Mouse (Mus musculus): ENCODE data around the gene Ghrh. TPM values are rescaled to one million over a fixed set of nuclear protein-coding genes. Genes with fewer than 3 reads are reported as not detected.
A peak's percentile ranks its signal among the peaks of the same experiment; 100 is the strongest.

Gene Ghrh
- total RNA-seq, 2 experiments from 2014 or later = not detected

- intact Hi-C loops (cut with DNase I) = no loop called here
- no peak for DNase-seq
These were observed 1.9 kb upstream of the Ghrh start for GRCm38 (mm10) chr2:157349121-157349778.

- no peak for DNase-seq
- intact Hi-C loops (cut with DNase I) = loop anchor here (1.0 kb wide), 1 partner anchor 114 kb away; no protein-coding TSS in a partner anchor
These were observed 4.0 kb downstream of the Ghrh start for GRCm38 (mm10) chr2:157343337-157343736.

- DNase-seq = no peak
- intact Hi-C loops (cut with DNase I) = no loop called here
These were observed 4.9 kb downstream of the Ghrh start for GRCm38 (mm10) chr2:157342328-157342926.

- DNase-seq = peak; percentile 75 to 82
- intact Hi-C loops (cut with DNase I) = loop anchor here (1.0 kb wide), 1 partner anchor 230 kb away; the partner anchor contains the start of gene Blcap
These were observed 5.6 kb downstream of the Ghrh start for GRCm38 (mm10) chr2:157341554-157342270.

GRCm38 (mm10) chr2:157340221-157340741, 7.0 kb downstream of the Ghrh start:
- DNase-seq = peak in 1 of 2 experiments; percentile 25
- intact Hi-C loops (cut with DNase I) = no loop called here

- intact Hi-C loops (cut with DNase I) = no loop called here
- no peak for DNase-seq
These were observed 7.8 kb downstream of the Ghrh start for GRCm38 (mm10) chr2:157339532-157339931.

GRCm38 (mm10) chr2:157338663-157339062, 8.6 kb downstream of the Ghrh start:
- intact Hi-C loops (cut with DNase I) = no loop called here
- peak; percentile 56 to 78 for DNase-seq

- intact Hi-C loops (cut with DNase I) = no loop called here
- no peak for DNase-seq
These were observed 15.2 kb downstream of the Ghrh start for GRCm38 (mm10) chr2:157332059-157332458.

GRCm38 (mm10) chr2:157328570-157328969, 18.7 kb downstream of the Ghrh start:
- DNase-seq = no peak
- intact Hi-C loops (cut with DNase I) = no loop called here

- no peak for DNase-seq
- intact Hi-C loops (cut with DNase I) = no loop called here
These were observed 19.2 kb downstream of the Ghrh start for GRCm38 (mm10) chr2:157328106-157328505.

GRCm38 (mm10) chr2:157325238-157325637, 22.1 kb downstream of the Ghrh start:
- peak in 1 of 2 experiments; percentile 21 for DNase-seq
- intact Hi-C loops (cut with DNase I) = no loop called here

- no peak for DNase-seq
- intact Hi-C loops (cut with DNase I) = no loop called here
These were observed 25.1 kb downstream of the Ghrh start for GRCm38 (mm10) chr2:157322029-157322766.

GRCm38 (mm10) chr2:157320886-157321285, 26.4 kb downstream of the Ghrh start:
- DNase-seq = no peak
- intact Hi-C loops (cut with DNase I) = no loop called here

- no peak for DNase-seq
- intact Hi-C loops (cut with DNase I) = no loop called here
These were observed 27.2 kb downstream of the Ghrh start for GRCm38 (mm10) chr2:157320135-157320534.

GRCm38 (mm10) chr2:157317220-157317619, 30.1 kb downstream of the Ghrh start:
- DNase-seq = no peak
- intact Hi-C loops (cut with DNase I) = no loop called here

- intact Hi-C loops (cut with DNase I) = no loop called here
- no peak for DNase-seq
These were observed 30.9 kb downstream of the Ghrh start for GRCm38 (mm10) chr2:157316358-157316933.

GRCm38 (mm10) chr2:157315486-157315885, 31.8 kb downstream of the Ghrh start:
- no peak for DNase-seq
- intact Hi-C loops (cut with DNase I) = no loop called here

GRCm38 (mm10) chr2:157314310-157314709, 33.0 kb downstream of the Ghrh start:
- no peak for DNase-seq
- intact Hi-C loops (cut with DNase I) = no loop called here

GRCm38 (mm10) chr2:157313718-157314117, 33.6 kb downstream of the Ghrh start:
- no peak for DNase-seq
- intact Hi-C loops (cut with DNase I) = no loop called here

GRCm38 (mm10) chr2:157310963-157311637, 36.2 kb downstream of the Ghrh start:
- DNase-seq = no peak
- intact Hi-C loops (cut with DNase I) = no loop called here
